Mouse (Mus musculus): ENCODE data around the gene Tmem182.

The Tmem182 gene

DNA sequence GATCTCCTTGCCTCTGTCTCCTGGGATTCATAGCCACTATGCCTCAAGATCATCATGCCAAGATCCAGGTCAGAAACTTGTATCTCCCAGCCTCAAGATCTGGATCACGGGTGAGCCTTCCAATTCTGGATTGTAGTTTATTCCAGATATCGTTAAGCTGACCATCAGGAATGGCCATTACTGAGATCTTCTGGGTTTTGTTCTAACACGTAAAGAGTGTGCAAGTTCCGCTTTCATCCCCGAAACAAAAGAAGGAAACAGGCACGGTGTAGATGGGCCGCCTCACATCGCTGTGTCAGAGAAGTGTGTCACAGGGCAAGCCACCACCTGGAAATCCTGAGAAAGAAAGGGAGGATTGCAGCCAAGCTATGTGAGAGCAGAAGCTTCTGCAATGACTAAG is 6.3 kb upstream of the Tmem182 start:
- DNase-seq (ENCODE audit: low read depth, low spot score), result no peak

DNA sequence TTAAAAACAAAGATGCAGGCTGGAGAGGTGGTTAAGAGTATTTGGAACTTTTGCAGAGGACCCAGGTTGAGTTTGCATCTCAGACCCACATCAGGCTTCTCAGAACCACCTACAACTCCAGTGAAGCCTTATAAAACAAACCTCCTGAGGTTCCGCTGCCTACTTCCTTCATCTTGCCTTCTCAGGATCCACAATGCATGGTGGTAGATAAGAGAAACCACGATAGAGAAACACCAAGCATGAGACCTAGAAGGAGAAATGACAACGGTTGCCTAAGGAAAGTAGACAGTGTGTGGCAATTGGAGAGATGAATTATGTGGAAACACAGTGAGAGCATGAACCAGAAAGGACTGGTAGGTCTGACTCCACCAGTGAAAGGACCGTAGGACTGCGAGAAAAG is 4.5 kb upstream of the Tmem182 start:
- no peak for DNase-seq (ENCODE audit: low read depth, low spot score)

DNA sequence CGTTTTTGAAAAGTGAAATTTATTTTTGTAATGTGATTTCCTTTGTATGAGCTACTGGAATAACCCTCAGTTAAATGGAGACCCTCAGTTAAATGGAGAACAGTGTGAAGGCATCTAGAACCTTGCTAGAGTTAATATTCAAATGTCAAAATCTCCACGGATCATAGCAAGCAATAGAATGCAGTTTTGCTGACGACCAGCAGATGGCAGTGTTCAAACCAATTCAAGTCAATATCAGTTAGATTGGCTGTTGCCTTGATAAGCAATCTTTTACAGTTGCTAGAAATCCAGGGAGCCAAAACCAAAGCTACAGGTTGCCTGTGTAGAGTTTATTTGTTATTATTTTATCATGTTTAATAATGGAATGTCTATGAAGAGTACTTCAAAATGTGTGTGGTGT is 2.6 kb upstream of the Tmem182 start:
- DNase-seq (ENCODE audit: low read depth, low spot score), result peak; percentile 51

DNA sequence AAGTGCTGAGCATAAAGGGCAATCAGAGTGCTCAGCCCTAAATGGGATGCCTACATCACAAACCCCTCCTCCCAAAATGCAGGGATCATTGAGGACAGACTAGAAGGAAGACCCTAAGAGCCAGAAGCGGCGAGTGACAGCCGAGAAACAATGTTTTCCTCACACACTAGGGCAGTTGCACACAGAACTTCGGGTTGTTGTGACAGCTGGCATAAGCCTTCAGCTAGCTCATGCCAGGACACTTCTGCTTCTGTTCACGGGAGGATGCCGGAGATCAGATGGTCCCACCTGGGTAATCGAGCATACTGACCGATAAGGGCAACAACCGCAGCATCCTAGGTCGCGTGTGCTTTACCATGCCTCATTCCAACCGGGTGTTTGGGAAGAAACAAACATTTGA is 1.3 kb upstream of the Tmem182 start:
- DNase-seq (ENCODE audit: low read depth, low spot score), result no peak

DNA sequence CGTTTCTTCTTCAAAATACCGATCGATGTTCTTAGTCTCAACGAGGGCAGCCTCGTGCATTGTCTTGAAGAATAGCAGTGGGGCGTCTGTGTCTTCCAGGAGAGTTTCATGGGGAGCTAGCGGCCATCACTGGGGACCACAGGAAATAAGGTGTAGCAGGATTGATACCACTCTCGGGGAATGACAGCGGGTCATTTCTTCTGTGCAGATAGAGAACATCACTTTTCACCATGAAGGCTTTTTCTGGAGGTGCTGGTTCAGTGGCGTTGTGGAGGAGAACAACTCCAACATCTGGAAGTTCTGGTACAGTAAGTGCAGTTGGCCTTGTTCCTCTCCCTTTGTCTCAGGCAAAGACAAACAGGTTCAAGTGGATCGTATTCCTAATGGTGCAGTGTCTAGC is 490 bp downstream of the Tmem182 start:
- DNase-seq (ENCODE audit: low read depth, low spot score), result no peak

DNA sequence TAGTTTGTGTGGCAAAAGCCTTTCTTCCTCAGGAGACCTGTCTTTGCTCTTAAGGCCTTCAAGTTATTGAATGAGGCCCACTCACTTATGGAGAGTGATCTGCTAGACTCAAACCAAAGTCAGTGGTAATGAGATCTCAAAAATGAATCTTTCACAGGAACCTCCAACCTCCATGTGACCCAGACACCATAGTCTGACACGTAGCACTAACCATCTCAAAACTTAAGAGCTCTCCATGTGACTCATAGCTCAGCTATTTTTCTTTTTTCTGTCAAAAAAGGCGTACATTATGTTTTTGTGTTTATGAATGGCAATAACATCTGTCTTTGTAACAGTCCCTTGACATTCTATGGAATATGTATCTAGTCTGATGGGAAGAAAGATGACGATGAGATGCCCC is 3.2 kb downstream of the Tmem182 start:
- no peak for DNase-seq (ENCODE audit: low read depth, low spot score)

DNA sequence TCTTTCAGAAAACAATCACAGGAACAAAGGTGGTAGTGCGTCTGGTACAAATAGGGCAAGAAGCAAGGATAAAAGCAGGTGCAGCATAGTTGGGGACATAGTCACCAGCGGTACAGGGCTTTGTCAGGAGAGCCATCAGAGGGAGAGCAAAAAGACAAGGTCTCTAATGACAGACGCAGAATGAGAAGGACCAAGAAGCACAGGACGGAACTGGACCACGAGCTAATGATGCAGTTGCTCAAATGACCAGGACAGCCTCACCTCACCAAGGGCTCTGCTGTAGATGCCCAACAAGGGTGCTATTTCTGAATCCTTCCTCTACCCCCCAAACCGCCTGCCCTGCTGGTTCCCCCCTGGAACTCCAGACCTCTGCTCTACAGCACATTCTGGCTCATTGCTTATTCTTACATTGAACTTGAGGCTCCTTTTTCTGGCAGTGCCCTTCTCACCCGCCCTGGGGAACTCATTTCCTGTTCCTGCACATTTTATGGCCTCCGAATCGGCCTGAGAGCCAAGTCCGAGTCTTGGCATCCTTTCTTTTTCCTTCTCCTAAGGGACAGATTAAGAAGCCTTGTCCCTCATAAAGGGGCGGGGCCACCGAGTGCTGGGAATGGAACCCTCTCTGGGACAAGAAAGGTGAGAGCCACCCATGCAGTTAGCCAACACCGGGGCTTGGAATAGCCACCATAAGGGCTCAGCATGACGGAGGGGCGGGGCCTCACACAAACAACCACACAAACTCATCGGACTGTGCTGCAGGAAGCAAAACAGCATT is 9.9 kb downstream of the Tmem182 start:
- peak; percentile 34 for DNase-seq (ENCODE audit: low read depth, low spot score)

DNA sequence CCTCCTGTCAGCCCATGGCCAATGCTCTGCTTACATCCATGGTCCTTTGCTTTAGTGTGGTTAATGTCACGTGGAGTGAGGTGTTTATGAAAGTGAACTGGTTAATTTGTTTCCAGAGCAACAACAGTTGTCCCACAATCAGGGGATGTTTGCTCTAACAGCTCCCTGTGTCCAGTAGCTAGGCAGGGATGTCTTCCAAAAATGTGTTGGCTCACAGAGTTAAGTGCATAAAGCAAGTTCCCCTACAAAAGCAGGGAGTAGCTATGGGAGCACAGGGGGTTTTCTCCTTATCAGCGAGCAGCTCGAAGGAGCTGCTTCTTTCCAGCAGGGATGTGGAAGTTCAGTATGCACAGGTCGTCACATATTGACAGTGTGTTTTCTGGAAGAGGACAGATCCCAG is 19.1 kb downstream of the Tmem182 start:
- DNase-seq (ENCODE audit: low read depth, low spot score), result no peak

DNA sequence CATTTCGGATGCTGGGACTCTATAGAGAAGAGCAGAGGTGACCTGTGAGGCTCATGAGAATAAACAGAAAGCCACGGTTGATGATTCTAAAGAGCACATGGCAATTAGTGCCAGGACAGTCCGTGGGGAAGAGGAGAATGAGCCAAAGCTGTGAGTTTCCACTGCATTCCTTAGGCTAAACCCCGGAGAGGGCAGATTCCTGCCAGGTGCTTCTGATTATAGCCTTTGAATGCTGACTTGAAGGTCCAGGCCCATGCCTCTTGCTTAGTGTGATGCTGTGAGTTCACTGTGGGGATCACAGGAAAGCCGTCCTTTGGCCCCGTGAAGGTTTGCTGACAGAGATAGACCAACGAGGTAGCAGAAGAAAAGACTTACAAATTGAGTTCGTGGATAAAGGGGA is 19.5 kb downstream of the Tmem182 start:
- DNase-seq (ENCODE audit: low read depth, low spot score), result no peak

DNA sequence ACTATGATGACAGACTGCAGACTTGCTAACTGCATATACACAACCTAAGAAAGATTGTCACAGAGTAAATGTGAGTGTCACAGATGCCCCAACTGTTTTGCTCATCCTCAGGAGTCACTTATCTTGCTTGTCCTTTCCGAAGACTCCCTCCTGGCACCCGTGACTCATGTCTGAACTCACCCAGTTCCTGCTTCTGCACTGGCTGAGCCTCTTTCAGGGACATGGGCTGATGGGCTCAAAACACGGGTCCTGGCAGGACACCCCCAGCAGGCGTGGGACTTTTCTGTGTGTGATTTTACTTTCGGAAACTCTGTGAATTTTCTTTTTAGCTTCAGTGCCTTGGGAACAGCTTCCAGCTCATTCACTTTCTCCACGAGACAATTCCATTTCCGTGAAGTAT is 20.4 kb downstream of the Tmem182 start:
- no peak for DNase-seq (ENCODE audit: low read depth, low spot score)

DNA sequence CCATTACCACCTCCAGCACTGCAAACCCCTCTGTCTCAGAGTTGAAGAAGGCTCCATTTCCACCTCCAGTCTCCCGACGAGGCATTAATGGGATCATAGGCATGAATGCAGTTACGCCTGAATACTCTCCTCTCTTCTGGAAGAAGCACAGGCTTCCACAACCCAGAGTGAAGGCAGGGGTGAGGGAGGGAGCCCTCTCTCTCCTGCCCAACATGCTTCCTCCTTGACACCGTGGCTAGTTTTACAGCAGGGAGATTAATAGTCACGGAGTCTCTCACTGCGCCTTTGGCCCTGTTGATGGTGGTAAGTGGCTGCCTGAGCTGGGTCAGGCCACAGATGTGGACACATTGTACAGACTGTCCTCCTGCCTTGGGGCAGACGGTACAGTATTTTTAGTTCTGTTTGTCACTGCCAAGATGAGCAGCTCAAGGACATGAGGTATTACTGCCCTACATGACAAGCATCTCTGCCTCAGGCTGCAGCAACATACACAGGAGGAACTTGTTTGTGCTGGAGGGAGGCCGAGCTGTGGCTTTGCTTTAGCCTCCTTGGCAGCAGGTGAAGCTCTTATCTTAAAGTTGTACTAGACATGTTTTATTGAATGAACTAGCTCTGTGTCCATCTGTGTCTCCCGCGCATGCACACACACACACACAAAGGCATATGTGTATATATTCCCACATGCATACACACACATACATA is 24.0 kb downstream of the Tmem182 start:
- no peak for DNase-seq (ENCODE audit: low read depth, low spot score)

DNA sequence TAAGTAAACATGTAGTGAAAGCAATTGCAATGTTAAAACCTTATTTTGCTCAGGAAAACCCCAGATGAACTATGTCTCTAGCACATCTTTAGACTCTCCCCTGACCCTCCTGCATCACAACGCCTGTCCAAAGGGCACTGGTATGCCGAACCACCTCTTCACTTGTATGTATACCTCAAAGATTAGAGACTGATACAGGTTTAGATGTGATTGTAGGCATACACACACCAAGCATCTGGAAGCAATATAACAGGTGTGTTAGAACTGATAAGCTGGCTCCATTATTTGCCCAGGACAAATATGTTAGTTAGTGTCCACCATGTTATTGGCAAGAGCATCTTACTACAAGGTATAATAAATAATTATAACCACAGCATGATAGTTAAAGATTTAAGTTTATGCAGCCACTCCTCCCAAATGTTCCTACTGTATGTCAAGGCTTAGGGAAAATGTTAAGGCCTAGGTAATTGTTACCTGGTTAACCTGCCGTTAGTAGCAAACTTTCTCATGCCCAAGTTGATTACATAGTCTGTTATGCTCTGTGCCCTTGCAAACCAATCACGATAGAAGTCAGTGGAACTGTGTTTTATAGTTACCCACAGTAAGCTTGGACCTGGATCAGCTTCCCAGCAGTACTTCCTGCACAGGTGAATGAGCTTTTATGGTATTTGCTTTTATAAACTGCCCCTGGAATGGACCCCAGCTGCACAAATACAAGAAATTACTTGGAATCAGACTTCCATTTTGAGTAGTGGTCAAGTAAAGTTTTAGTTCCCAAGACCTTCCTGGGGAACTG is 25.5 kb downstream of the Tmem182 start:
- DNase-seq (ENCODE audit: low read depth, low spot score), result no peak

DNA sequence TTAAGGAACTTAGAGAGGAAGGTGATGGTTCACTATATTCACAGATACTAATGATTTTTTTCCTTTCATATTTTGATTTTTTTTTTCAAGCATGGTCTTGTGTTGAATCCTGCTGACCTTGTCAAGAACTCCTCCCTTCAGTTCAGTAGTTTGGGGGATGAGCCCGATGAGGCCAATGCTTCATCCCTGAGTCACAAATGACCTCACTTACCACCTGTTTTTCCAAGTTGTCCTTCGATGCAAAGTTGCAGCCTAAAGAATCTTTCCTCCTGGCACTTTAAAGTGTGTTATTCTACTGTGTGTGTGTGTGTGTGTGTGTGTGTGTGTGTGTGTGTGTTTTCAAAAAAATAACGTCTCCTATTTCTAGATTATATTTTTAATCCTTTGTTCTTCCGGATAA is 30.1 kb downstream of the Tmem182 start:
- no peak for DNase-seq (ENCODE audit: low read depth, low spot score)

DNA sequence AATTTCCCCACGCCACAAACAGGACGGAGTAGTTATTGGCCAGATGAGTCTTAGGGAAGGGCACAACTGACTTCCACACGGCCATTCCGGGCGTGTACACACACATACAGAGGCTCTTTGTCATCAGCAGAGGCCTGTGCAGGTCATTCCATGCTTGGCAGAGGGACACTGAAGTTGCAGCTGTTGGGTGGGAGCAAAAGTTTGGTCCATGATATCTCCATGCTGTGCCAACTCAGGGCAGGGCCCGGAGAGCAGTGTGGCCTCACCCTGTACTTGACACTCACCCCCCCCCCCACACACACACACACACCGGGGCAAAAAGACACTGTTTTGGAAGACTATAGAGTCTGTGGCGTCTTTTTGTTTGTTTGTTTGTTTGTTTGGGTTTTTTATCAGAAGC is 35.2 kb downstream of the Tmem182 start:
- no peak for DNase-seq (ENCODE audit: low read depth, low spot score)

DNA sequence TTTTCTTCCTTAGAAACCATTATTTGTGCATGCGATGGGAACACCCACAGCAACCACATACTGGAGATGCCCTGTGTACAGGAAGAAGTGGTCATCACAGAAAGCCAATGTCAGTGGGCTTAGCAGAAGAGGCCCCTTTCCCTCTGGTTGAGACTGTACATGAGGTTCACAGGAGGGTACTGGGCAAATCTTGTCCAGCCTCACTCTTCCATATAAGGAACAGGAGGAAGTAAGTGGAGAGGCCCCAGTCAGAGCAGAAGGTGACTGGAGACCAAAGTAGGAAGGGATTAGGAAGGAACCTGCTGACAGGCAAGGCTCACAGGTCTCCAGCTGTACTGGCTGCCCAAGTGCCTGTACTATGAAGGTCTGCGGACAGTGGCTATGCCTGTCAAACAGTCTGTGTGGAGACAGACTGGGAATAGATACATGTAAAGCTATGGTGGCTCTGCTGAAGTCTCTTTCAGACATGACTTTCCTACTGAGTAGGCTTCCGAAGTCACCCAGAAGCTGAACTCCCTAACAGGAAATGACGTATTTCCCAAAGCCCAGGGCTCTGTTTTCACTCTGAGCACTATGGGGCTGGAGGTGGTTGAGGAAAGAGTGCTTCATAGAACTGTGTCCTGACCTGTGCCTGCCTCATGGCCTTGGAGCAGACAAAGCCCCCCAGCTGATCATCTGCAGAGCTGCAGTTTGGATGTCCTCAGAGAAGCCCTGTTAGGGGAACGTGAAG is 35.8 kb downstream of the Tmem182 start:
- DNase-seq (ENCODE audit: low read depth, low spot score), result no peak

DNA sequence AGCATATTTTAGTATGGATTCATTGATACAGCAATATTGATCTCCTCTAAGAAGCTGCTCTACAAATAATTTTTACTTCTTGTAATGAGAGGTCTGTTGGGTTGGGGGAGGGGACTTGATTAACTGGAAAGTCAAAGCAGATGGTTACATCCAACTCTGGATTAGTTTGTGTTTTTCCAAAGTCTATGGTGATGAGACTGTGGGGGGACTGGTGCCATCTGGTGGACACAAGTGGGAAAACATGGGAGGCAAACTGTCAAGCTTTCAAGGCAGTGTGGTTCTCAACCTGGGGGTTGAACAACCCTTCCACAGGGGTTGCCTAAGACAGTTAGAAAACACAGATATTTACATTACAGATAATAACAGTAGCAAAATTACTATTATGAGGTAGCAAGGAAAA is 39.2 kb downstream of the Tmem182 start:
- DNase-seq (ENCODE audit: low read depth, low spot score), result peak; percentile 55

DNA sequence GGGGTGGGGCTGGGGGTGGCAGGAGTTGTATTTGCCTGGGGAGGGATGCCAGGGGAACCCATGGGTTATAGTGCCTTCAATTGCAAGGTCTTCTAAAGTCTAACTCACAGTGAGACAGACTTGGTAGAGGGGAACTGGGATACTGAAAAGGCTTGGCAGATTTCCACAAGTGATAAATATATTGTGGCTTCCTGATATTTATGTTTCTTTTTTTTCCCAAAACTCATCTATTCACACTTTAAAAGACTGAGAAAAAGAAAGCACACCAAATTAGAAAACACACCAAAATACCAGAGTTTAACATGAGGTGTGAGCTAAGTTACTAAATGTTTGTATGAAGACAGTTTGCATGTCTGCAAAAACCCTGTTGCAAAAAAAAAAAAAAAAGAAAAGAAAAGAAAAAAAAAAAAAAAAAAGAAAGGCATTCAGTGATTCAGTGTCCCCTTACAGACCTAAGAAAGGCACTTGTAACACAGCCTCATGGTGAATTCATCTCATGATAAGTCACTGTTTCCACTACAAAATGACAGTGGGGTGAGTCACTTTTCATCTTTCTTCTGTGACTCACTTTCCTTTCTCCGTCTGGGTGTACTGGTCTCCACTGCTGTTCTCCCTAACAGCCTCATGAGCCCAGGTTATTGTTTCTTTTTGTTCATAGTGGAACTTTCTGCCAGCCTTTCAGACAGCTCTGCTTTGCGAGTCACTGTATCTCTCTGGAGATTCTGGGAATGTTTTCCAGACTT is 42.0 kb downstream of the Tmem182 start:
- DNase-seq (ENCODE audit: low read depth, low spot score), result no peak

DNA sequence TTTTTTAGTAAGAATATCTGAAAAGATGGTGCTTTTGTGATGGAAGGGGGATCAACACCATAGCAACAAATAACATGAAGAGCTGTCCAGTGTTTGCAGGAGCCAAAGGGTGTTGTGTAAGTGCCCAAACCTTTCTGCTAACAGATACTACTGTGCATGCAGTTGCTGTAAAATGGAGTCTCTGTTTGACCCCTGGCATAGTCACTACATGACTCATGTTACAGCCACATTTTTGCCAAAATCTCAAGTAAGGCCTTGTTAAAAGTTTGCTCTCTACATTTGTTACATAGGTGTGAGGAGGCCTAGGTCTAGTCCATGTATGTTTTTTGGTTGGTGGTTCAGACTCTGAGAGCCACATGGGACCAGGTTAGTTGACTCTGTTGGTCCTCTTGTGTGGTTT is 45.9 kb downstream of the Tmem182 start:
- no peak for DNase-seq (ENCODE audit: low read depth, low spot score)

DNA sequence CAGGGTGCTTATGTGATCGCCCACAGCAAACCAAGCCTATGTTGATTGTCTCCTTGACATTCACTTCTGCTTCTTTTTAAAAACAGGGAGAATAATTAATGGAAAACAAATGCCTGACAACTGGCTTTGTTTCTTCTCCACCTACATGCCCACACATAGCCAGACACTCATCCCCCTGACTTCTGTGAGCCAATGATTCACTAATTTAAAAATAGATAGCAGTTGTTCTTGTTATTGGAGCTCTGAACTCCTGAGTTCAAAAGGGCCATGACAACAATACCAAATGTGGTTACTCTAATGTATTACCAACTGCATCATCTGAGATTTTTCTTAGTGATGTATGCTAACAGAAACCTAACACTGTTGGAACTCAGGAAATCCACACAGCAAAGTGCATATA is 49.9 kb downstream of the Tmem182 start:
- DNase-seq (ENCODE audit: low read depth, low spot score), result no peak

DNA sequence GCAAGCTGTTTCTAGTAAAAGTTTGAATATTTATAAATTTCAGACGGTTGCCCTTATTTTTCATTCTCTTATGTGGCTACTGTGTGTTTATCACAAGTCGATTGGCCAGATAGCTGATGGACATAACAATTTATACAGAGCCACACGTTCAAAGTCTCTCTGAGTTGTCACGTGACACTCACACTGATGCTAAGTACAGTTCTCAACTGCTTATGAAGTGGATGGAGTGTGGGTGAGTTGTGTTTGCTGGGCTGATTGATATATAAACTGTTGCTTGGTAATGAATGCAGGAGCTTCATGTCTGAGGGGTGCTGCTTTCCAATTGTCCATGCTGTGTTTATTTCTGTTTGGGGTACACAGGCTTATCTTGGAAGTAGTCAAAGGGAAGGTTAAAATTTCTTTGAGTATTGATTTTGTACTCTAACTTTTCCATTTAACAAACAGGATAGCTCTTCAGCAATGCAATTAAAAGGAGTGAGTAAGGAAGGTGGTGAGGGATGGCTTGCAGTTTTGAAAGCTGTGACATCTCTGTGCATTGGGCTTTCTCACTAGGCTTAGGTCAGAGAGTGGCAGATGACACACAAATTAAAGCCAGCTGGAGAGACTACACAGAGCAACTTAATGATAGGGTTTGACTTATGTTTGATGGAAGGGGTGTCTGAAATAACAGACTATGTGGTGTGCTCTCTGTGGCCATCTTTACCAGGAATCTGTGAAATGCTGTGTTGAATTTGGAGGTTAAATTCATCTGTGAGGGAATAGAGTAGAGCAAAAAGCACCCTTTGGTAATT is 51.6 kb downstream of the Tmem182 start:
- DNase-seq (ENCODE audit: low read depth, low spot score), result no peak
